Mouse (Mus musculus): Measurements from ENCODE around the gene Efna5. TPM values are rescaled to one million over a fixed set of nuclear protein-coding genes. Genes with fewer than 3 reads are reported as not detected.

Gene Efna5
- polyA plus RNA-seq, 1 experiment, result 2.8 TPM

DNA sequence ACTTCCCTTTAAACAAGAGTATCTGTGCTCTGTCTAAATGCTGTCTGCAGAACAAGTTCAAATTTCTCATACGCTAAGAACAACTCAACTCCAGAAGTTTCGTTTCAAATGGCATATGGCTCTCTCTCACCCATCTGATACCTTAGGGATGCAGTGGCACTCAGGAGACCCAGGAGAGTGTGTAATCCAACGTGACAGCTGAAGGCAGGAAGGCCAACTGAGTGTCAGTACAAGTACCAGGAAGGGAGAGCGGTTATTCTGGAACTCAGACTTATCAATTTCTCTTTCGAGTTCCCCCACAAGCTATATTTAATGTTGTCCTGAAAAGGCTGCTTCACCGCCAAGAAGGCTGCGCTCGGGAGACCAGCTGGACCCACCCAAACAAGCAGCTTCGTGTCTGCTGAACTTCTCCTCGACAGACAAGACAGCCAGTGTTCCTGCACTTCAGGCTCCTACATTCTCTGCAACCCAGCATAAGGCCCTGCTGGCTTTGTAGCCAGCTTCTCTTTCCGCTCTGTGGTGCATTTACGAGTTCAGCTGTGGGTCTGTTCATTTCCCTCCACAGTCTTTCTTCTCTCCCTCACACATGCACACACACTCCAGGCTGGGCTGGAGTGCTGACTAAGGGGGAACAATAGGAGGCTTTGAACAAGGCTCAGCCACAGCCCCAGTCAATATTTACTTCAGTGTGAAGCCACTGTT lies 18.7 kb downstream of the Efna5 start:
- Histone ChIP-seq H3K36me3 (ENCODE audit: control insufficient read depth, insufficient read depth) (no peaks in the 10 kb centered on the region), H3K79me2 (ENCODE audit: control insufficient read depth, insufficient read depth) (peaks cover 7% of the 10 kb centered on the region), H3K27me3 (ENCODE audit: control insufficient read depth, insufficient read depth, insufficient read length) (no peaks in the 10 kb centered on the region), H3K4me3 (no peak overlapping the region), H3ac (ENCODE audit: control insufficient read depth, insufficient read length) (no peak overlapping the region), H3K4me2 (ENCODE audit: low read depth) (no peak overlapping the region)
- TF ChIP-seq CEBPB (IDR thresholded peaks at IDR 0.05; ENCODE audit: insufficient read depth, poor library complexity, severe bottlenecking) (no peak), REST (IDR thresholded peaks at IDR 0.05; ENCODE audit: insufficient read depth, insufficient read length) (no peak), MYOD1 (IDR thresholded peaks at IDR 0.05; ENCODE audit: control insufficient read depth in 1 of 3, insufficient read length in 2 of 3, low read depth in 2 of 3) (no peak), TCF3 (IDR thresholded peaks at IDR 0.05; ENCODE audit: insufficient read length, low read depth) (no peak), SRF (IDR thresholded peaks at IDR 0.05; ENCODE audit: control insufficient read depth, insufficient read length, low read depth) (no peak), MAX (IDR thresholded peaks at IDR 0.05; ENCODE audit: low read depth) (no peak), POLR2AphosphoS2 (IDR thresholded peaks at IDR 0.05; ENCODE audit: insufficient read length, low read depth) (no peak), MYOG (IDR thresholded peaks at IDR 0.05; ENCODE audit: control insufficient read depth in 1 of 3, insufficient read depth in 1 of 3, insufficient read length in 2 of 3, low read depth in 2 of 3) (no peak), USF1 (IDR thresholded peaks at IDR 0.05; ENCODE audit: low read depth) (no peak)

DNA sequence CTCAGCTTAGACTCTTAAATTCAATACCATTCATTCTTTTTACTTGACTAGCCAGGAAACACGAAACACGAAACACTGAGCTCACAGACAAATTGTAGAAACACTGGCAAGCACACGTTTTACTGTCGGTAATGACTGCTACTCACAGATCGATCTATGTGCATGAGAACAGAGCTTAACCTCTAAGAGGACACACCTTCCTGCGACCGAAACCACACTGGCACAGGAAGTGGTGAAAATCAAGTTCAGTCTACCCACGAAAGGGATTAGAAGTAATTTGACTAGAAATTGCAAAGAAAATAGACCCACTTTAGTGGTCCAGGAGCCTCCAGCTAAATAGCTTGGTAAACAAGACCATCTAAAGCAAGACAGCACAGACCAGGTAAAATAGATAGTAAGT lies 23.8 kb downstream of the Efna5 start:
- H3K27me3 ChIP-seq (ENCODE audit: control insufficient read depth, insufficient read depth, insufficient read length), result no peaks in the 10 kb centered on the region
- TF ChIP-seq TCF12 (IDR thresholded peaks at IDR 0.05; ENCODE audit: insufficient read depth, poor library complexity, severe bottlenecking), result no peak
- TF ChIP-seq MYOG (IDR thresholded peaks at IDR 0.05; ENCODE audit: control insufficient read depth in 1 of 3, insufficient read depth in 1 of 3, insufficient read length in 2 of 3, low read depth in 2 of 3), result no peak
- TF ChIP-seq USF1 (IDR thresholded peaks at IDR 0.05; ENCODE audit: low read depth), result no peak
- no peak for TF ChIP-seq E2F4 (IDR thresholded peaks at IDR 0.05; ENCODE audit: insufficient read depth)
- no peak for TF ChIP-seq MYOD1 (IDR thresholded peaks at IDR 0.05; ENCODE audit: control insufficient read depth in 1 of 3, insufficient read length in 2 of 3, low read depth in 2 of 3)
- no peaks in the 10 kb centered on the region for H3K36me3 ChIP-seq (ENCODE audit: control insufficient read depth, insufficient read depth)
- H3K79me2 ChIP-seq (ENCODE audit: control insufficient read depth, insufficient read depth), result peaks cover 5% of the 10 kb centered on the region
- no peak overlapping the region for H3K4me3 ChIP-seq
- H3K4me2 ChIP-seq (ENCODE audit: low read depth), result peak overlapping the region; percentile 46
- H3ac ChIP-seq (ENCODE audit: control insufficient read depth, insufficient read length), result no peak overlapping the region

DNA sequence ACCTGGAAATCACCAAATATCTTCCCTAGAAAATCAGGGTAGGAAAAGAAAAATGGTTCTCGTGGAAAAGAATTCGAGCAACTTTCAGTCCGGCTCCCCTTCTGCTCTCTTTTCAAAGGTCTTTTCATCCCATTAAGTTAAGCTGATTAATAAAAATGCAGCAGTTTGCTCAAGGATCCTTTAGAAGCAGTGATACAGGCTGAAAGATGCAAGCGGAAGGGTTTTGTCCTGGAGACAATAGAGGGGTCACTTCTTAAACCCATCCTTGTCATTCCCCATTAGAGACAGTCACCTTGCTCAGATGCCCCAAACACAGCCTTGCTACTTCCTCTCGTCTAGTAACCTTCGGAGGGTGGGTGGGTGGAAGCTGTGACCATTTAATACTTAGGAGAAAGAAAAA lies 27.4 kb downstream of the Efna5 start:
- no peaks in the 10 kb centered on the region for H3K36me3 ChIP-seq (ENCODE audit: control insufficient read depth, insufficient read depth)
- H3K27me3 ChIP-seq (ENCODE audit: control insufficient read depth, insufficient read depth, insufficient read length), result no peaks in the 10 kb centered on the region
- peaks cover 19% of the 10 kb centered on the region for H3K79me2 ChIP-seq (ENCODE audit: control insufficient read depth, insufficient read depth)
- H3K4me3 ChIP-seq, result no peak overlapping the region
- H3ac ChIP-seq (ENCODE audit: control insufficient read depth, insufficient read length), result no peak overlapping the region
- H3K4me2 ChIP-seq (ENCODE audit: low read depth), result no peak overlapping the region
- no peak for TF ChIP-seq USF1 (IDR thresholded peaks at IDR 0.05; ENCODE audit: low read depth)

DNA sequence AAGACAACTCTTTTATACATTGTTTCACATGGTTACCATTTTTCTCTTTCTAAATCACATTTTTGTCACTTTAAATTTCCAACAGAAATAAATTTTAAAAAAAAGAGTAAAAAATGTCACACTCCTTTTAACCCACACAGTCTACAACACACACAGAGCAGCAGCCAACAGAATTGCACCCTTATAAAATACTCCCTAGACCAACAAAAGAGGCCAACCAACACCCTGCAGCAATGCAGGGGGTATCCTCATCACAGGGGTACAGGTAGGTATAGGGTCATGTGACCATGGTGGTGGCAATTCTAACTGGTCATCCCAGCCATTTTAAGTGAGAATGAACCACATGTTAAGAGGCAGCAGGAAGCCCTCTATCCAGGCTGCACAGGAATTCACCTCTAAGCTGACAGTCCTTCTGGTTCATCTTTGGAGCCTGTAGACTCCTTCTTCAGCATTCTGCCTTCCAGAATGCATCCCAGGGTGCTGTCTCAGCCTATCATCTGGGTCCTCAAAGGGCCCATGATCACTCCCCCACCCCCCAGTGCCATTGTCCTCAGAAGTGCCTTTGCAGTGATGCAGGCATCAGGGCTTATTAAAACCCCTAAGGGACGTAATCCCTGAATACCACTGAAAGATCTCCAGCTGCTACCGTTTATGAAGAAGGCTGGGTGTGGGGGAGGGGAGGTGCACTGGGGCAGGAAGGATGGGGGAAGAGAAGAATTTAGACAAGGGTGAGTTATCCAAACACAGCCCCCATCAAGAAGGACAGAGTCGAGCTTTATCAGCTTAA lies 28.1 kb downstream of the Efna5 start:
- no peaks in the 10 kb centered on the region for H3K36me3 ChIP-seq (ENCODE audit: control insufficient read depth, insufficient read depth)
- H3K79me2 ChIP-seq (ENCODE audit: control insufficient read depth, insufficient read depth), result peaks cover 19% of the 10 kb centered on the region
- H3K27me3 ChIP-seq (ENCODE audit: control insufficient read depth, insufficient read depth, insufficient read length), result no peaks in the 10 kb centered on the region
- no peak overlapping the region for H3ac ChIP-seq (ENCODE audit: control insufficient read depth, insufficient read length)
- H3K4me2 ChIP-seq (ENCODE audit: low read depth), result peak overlapping the region; percentile 18
- TF ChIP-seq TCF12 (IDR thresholded peaks at IDR 0.05; ENCODE audit: insufficient read depth, poor library complexity, severe bottlenecking) (no peak), MYOD1 (IDR thresholded peaks at IDR 0.05; ENCODE audit: control insufficient read depth in 1 of 3, insufficient read length in 2 of 3, low read depth in 2 of 3) (peak in 1 of 3 experiments; percentile 7)
- no peak overlapping the region for H3K4me3 ChIP-seq

DNA sequence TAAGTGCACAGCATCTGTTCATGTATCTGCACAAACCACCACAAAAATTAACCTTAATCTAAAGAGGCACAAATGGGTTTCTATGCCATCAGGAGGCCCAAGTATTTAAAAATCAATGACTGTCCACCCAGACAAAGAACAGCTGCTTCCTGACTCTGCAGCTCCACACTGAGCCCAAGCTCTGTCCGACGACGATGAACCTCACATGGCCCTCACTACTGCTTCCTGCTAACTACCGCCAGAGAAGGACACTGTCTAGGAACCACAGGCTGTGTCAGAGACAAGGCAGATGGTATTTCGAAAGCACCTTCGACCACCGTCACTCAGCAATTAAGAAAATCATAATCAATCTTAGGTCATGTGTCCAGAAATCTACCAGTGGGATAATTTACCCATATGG lies 29.8 kb downstream of the Efna5 start:
- Histone ChIP-seq H3K79me2 (ENCODE audit: control insufficient read depth, insufficient read depth) (peaks cover 32% of the 10 kb centered on the region), H3K36me3 (ENCODE audit: control insufficient read depth, insufficient read depth) (no peaks in the 10 kb centered on the region), H3K27me3 (ENCODE audit: control insufficient read depth, insufficient read depth, insufficient read length) (no peaks in the 10 kb centered on the region), H3ac (ENCODE audit: control insufficient read depth, insufficient read length) (no peak overlapping the region), H3K4me3 (no peak overlapping the region), H3K4me2 (ENCODE audit: low read depth) (no peak overlapping the region)
- TF ChIP-seq MYOD1 (IDR thresholded peaks at IDR 0.05; ENCODE audit: control insufficient read depth in 1 of 3, insufficient read length in 2 of 3, low read depth in 2 of 3) (no peak), MYOG (IDR thresholded peaks at IDR 0.05; ENCODE audit: control insufficient read depth in 1 of 3, insufficient read depth in 1 of 3, insufficient read length in 2 of 3, low read depth in 2 of 3) (no peak), POLR2A (IDR thresholded peaks at IDR 0.05; ENCODE audit: insufficient read length, low read depth) (no peak), POLR2AphosphoS2 (IDR thresholded peaks at IDR 0.05; ENCODE audit: insufficient read length, low read depth) (no peak), TCF12 (IDR thresholded peaks at IDR 0.05; ENCODE audit: insufficient read depth, poor library complexity, severe bottlenecking) (no peak), CEBPB (IDR thresholded peaks at IDR 0.05; ENCODE audit: insufficient read depth, poor library complexity, severe bottlenecking) (no peak), TCF3 (IDR thresholded peaks at IDR 0.05; ENCODE audit: insufficient read length, low read depth) (no peak), SRF (IDR thresholded peaks at IDR 0.05; ENCODE audit: control insufficient read depth, insufficient read length, low read depth) (no peak), USF1 (IDR thresholded peaks at IDR 0.05; ENCODE audit: low read depth) (no peak), MAX (IDR thresholded peaks at IDR 0.05; ENCODE audit: low read depth) (no peak), REST (IDR thresholded peaks at IDR 0.05; ENCODE audit: insufficient read depth, insufficient read length) (no peak), E2F4 (IDR thresholded peaks at IDR 0.05; ENCODE audit: insufficient read depth) (no peak)
